Mouse (Mus musculus) CH12.LX (cell line): ENCODE measurements around the gene Pkp3. TPM values are rescaled to one million over a fixed set of nuclear protein-coding genes. Genes with fewer than 3 reads are reported as not detected.

Experiments
- DNase-seq: peaks from one replicate; pipeline ENCODE4 v3.0.0-alpha.2; 2013; ENCODE audit errors: extremely low read depth
- H3K27ac ChIP-seq: 2 replicates; pipeline ENCODE4 v1.5.1; 2012; ENCODE audit warnings: low read depth, mild to moderate bottlenecking, control low read depth, moderate library complexity; ENCODE audit not compliant: insufficient read depth
- H3K27me3 ChIP-seq: replicated peaks from 2 replicates; pipeline ENCODE3; 2012; ENCODE audit warnings: inconsistent platforms
- H3K36me3 ChIP-seq, 2 experiments: replicated peaks in 1 of 2; 2 replicates each; pipeline versions ENCODE3 to v1.6.1; 2012; ENCODE audit warnings: inconsistent platforms in 1 of 2, low read length in 1 of 2, mild to moderate bottlenecking in 1 of 2, mixed read lengths in 1 of 2, moderate library complexity in 1 of 2; ENCODE audit not compliant: control insufficient read depth in 1 of 2, insufficient read depth in 1 of 2
- H3K4me1 ChIP-seq, 2 experiments: 2 replicates each; pipeline ENCODE4 v1.6.1; 2012; ENCODE audit warnings: inconsistent platforms in 1 of 2, moderate library complexity in 1 of 2; ENCODE audit not compliant: insufficient read depth in 2 of 2, control insufficient read depth in 1 of 2
- H3K4me2 ChIP-seq: 2 replicates; pipeline ENCODE4 v1.6.1; 2012; ENCODE audit warnings: low read depth, mild to moderate bottlenecking, control low read depth; ENCODE audit not compliant: poor library complexity, insufficient read depth, severe bottlenecking
- H3K4me3 ChIP-seq, 3 experiments: fragments of 150-350 bp in 1 of 3; sonication (generic) in 1 of 3; replicated peaks in 1 of 3; 2 replicates each; pipeline versions ENCODE3 to v1.5.1; 2011 to 2012; ENCODE audit warnings: low read depth in 2 of 3, low read length in 2 of 3, mild to moderate bottlenecking in 2 of 3, moderate library complexity in 2 of 3, control low read depth in 1 of 3, improper control_type of control experiment in 1 of 3, inconsistent platforms in 1 of 3, mixed read lengths in 1 of 3; ENCODE audit not compliant: poor library complexity in 1 of 3
- H3K79me2 ChIP-seq: replicated peaks from 2 replicates; pipeline ENCODE4 v1.6.1; 2012; ENCODE audit warnings: mild to moderate bottlenecking, moderate library complexity; ENCODE audit not compliant: control insufficient read depth, poor library complexity, insufficient read depth, severe bottlenecking; ENCODE audit errors: extremely low read depth
- H3K9ac ChIP-seq: 2 replicates; pipeline ENCODE4 v1.6.1; 2012; ENCODE audit warnings: low read depth, mild to moderate bottlenecking, control low read depth, moderate library complexity; ENCODE audit not compliant: insufficient read depth
- H3K9me3 ChIP-seq: replicated peaks from 2 replicates; pipeline ENCODE3; 2012; ENCODE audit warnings: low read length, inconsistent platforms, mixed read lengths
- BHLHE40 ChIP-seq: IDR thresholded peaks from 2 replicates; pipeline ENCODE4 v1.6.1; 2011; ENCODE audit warnings: mild to moderate bottlenecking, low read depth, low read length, improper control_type of control experiment
- CHD1 ChIP-seq: IDR thresholded peaks from 2 replicates; pipeline ENCODE4 v1.6.1; 2012; ENCODE audit warnings: low read depth, low read length, improper control_type of control experiment, inconsistent platforms
- CHD2 ChIP-seq: IDR thresholded peaks from 2 replicates; pipeline ENCODE4 v1.6.1; 2011; ENCODE audit warnings: low read length, improper control_type of control experiment
- CTCF ChIP-seq, 2 experiments: IDR thresholded peaks in 1 of 2; conservative IDR thresholded peaks in 1 of 2; 2 replicates each; pipeline ENCODE4 v1.5.1; 2011 to 2012; ENCODE audit warnings: low read depth in 2 of 2, low read length in 2 of 2, improper control_type of control experiment in 1 of 2, inconsistent platforms in 1 of 2, mild to moderate bottlenecking in 1 of 2, moderate library complexity in 1 of 2
- E2F4 ChIP-seq: IDR thresholded peaks from 2 replicates; pipeline ENCODE4 v1.6.1; 2011; ENCODE audit warnings: low read depth, low read length, improper control_type of control experiment; ENCODE audit not compliant: insufficient replicate concordance
- ELF1 ChIP-seq: IDR thresholded peaks from 2 replicates; pipeline ENCODE4 v1.6.1; 2014; ENCODE audit warnings: low read depth, mild to moderate bottlenecking, inconsistent platforms, low read length, improper control_type of control experiment
- EP300 ChIP-seq: IDR thresholded peaks from 2 replicates; pipeline ENCODE4 v1.6.1; 2011; ENCODE audit warnings: low read length, improper control_type of control experiment
- ETS1 ChIP-seq: conservative IDR thresholded peaks from 2 replicates; pipeline ENCODE4 v1.6.1; 2012; ENCODE audit warnings: low read depth, mild to moderate bottlenecking, inconsistent platforms, low read length, improper control_type of control experiment, moderate library complexity
- GABPA ChIP-seq: IDR thresholded peaks from 2 replicates; pipeline ENCODE4 v1.6.1; 2012; ENCODE audit warnings: low read depth, low read length, improper control_type of control experiment, inconsistent platforms; ENCODE audit not compliant: insufficient replicate concordance
- HCFC1 ChIP-seq: IDR thresholded peaks from 2 replicates; pipeline ENCODE4 v1.6.1; 2012; ENCODE audit warnings: low read depth, mild to moderate bottlenecking, inconsistent platforms, low read length, improper control_type of control experiment
- IRF4 ChIP-seq: IDR thresholded peaks from 2 replicates; pipeline ENCODE4 v1.6.1; 2014; ENCODE audit warnings: low read depth, mild to moderate bottlenecking, inconsistent platforms, low read length, improper control_type of control experiment
- JUN ChIP-seq: IDR thresholded peaks from 2 replicates; pipeline ENCODE4 v1.6.1; 2011; ENCODE audit warnings: low read depth, mild to moderate bottlenecking, low read length, improper control_type of control experiment, moderate library complexity; ENCODE audit not compliant: insufficient read depth
- JUND ChIP-seq: conservative IDR thresholded peaks from 2 replicates; pipeline ENCODE4 v1.6.1; 2011; ENCODE audit warnings: low read depth, low read length, improper control_type of control experiment
- KAT2A ChIP-seq: IDR thresholded peaks from 2 replicates; pipeline ENCODE4 v1.6.1; 2012; ENCODE audit warnings: low read length, improper control_type of control experiment, inconsistent platforms; ENCODE audit not compliant: insufficient replicate concordance
- MAFK ChIP-seq: IDR thresholded peaks from 2 replicates; pipeline ENCODE4 v1.6.1; 2011; ENCODE audit warnings: low read length, improper control_type of control experiment; ENCODE audit not compliant: insufficient replicate concordance
- MAX ChIP-seq: IDR thresholded peaks from 2 replicates; pipeline ENCODE4 v1.6.1; 2011; ENCODE audit warnings: low read length, improper control_type of control experiment
- MAZ ChIP-seq: IDR thresholded peaks from 2 replicates; pipeline ENCODE4 v1.6.1; 2012; ENCODE audit warnings: low read depth, mild to moderate bottlenecking, inconsistent platforms, low read length, improper control_type of control experiment, moderate library complexity
- MEF2A ChIP-seq: IDR thresholded peaks from 2 replicates; pipeline ENCODE4 v1.6.1; 2014; ENCODE audit warnings: low read depth, mild to moderate bottlenecking, inconsistent platforms, low read length, improper control_type of control experiment, borderline replicate concordance
- MXI1 ChIP-seq: IDR thresholded peaks from 2 replicates; pipeline ENCODE4 v1.6.1; 2011; ENCODE audit warnings: mild to moderate bottlenecking, low read depth, low read length, improper control_type of control experiment
- MYC ChIP-seq: IDR thresholded peaks from 2 replicates; pipeline ENCODE4 v1.6.1; 2011; ENCODE audit warnings: low read depth, mild to moderate bottlenecking, improper control_type of control experiment, low read length
- NELFE ChIP-seq: IDR thresholded peaks from 2 replicates; pipeline ENCODE4 v1.6.1; 2011; ENCODE audit warnings: low read depth, low read length, improper control_type of control experiment
- NRF1 ChIP-seq: IDR thresholded peaks from 2 replicates; pipeline ENCODE4 v1.6.1; 2014; ENCODE audit warnings: low read depth, mild to moderate bottlenecking, inconsistent platforms, low read length, improper control_type of control experiment, moderate library complexity
- PAX5 ChIP-seq: IDR thresholded peaks from 2 replicates; pipeline ENCODE4 v1.6.1; 2012; ENCODE audit warnings: low read length, inconsistent platforms, mixed read lengths
- POLR2A ChIP-seq: IDR thresholded peaks from 2 replicates; pipeline ENCODE4 v1.6.1; 2011; ENCODE audit warnings: low read depth, mild to moderate bottlenecking, improper control_type of control experiment, low read length
- POLR2AphosphoS2 ChIP-seq: IDR thresholded peaks from 2 replicates; pipeline ENCODE4 v1.6.1; 2011; ENCODE audit warnings: low read depth, low read length, improper control_type of control experiment
- RAD21 ChIP-seq: IDR thresholded peaks from 2 replicates; pipeline ENCODE4 v1.6.1; 2011; ENCODE audit warnings: low read depth, mild to moderate bottlenecking, low read length, improper control_type of control experiment, moderate library complexity
- RCOR1 ChIP-seq: conservative IDR thresholded peaks from 2 replicates; pipeline ENCODE4 v1.6.1; 2012; ENCODE audit warnings: low read depth, mild to moderate bottlenecking, inconsistent platforms, low read length, improper control_type of control experiment
- SIN3A ChIP-seq: IDR thresholded peaks from 2 replicates; pipeline ENCODE4 v1.6.1; 2012; ENCODE audit warnings: low read length, improper control_type of control experiment, inconsistent platforms
- SMC3 ChIP-seq: IDR thresholded peaks from 2 replicates; pipeline ENCODE4 v1.6.1; 2011; ENCODE audit warnings: low read depth, low read length, improper control_type of control experiment
- TBP ChIP-seq: conservative IDR thresholded peaks from 2 replicates; pipeline ENCODE4 v1.6.1; 2011; ENCODE audit warnings: low read depth, low read length, improper control_type of control experiment
- TCF12 ChIP-seq: IDR thresholded peaks from 2 replicates; pipeline ENCODE4 v1.6.1; 2014; ENCODE audit warnings: low read depth, mild to moderate bottlenecking, inconsistent platforms, low read length, improper control_type of control experiment
- UBTF ChIP-seq: IDR thresholded peaks from 2 replicates; pipeline ENCODE4 v1.6.1; 2012; ENCODE audit warnings: low read depth, mild to moderate bottlenecking, inconsistent platforms, low read length, improper control_type of control experiment, moderate library complexity
- USF1 ChIP-seq: IDR thresholded peaks from 2 replicates; pipeline ENCODE4 v1.6.1; 2014; ENCODE audit warnings: low read depth, mild to moderate bottlenecking, inconsistent platforms, low read length, improper control_type of control experiment
- USF2 ChIP-seq: conservative IDR thresholded peaks from 2 replicates; pipeline ENCODE4 v1.6.1; 2011; ENCODE audit warnings: low read depth, low read length, improper control_type of control experiment
- ZC3H11A ChIP-seq: IDR thresholded peaks from 2 replicates; pipeline ENCODE4 v1.6.1; 2012; ENCODE audit warnings: low read depth, mild to moderate bottlenecking, inconsistent platforms, low read length, improper control_type of control experiment
- ZKSCAN1 ChIP-seq: IDR thresholded peaks from 2 replicates; pipeline ENCODE4 v1.6.1; 2012; ENCODE audit warnings: low read depth, inconsistent platforms, low read length, improper control_type of control experiment, borderline replicate concordance
- ZMIZ1 ChIP-seq: IDR thresholded peaks from 2 replicates; pipeline ENCODE4 v1.6.1; 2012; ENCODE audit warnings: low read depth, mild to moderate bottlenecking, inconsistent platforms, low read length, improper control_type of control experiment
- ZNF384 ChIP-seq: IDR thresholded peaks from 2 replicates; pipeline ENCODE4 v1.6.1; 2012; ENCODE audit warnings: low read depth, low read length, improper control_type of control experiment, inconsistent platforms
- dilution Hi-C: fragments of 300-500 bp; cut with MboI; formaldehyde crosslinking; loops from 2 replicates; pipeline ENCODE4 v1.14.3; 2020; ENCODE audit warnings: low sequenced_read_pairs; ENCODE audit not compliant: extremely low pct_unique_long_range_greater_than_20kb, extremely low pct_ligation_motif_present
- in situ Hi-C: fragments of 300-500 bp; cut with MboI; formaldehyde crosslinking; loops from 3 replicates; pipeline ENCODE4 v1.14.3; 2019; ENCODE audit warnings: low sequenced_read_pairs, low pct_ligation_motif_present, low pct_unique_long_range_greater_than_20kb, mixed read lengths
- polyA plus RNA-seq: library from polyadenylated mRNA; unstranded; fragments of >175 nt; gene quantifications from 2 replicates; pipeline ENCODE4 v1.2.1, GENCODE M21; 2012; ENCODE audit warnings: low read depth; ENCODE audit not compliant: insufficient read length
- total RNA-seq, 2 experiments: library from RNA; depleted of rRNA; stranded (reverse); fragments of 300-350 nt in 1 of 2; fragments of >200 nt in 1 of 2; gene quantifications; 2 replicates each; pipeline ENCODE4 v1.2.3; 2012 to 2014

The Pkp3 gene
- total and polyA plus RNA-seq, 3 experiments, result 25.3 to 63.1 (median 37.8) TPM

DNA sequence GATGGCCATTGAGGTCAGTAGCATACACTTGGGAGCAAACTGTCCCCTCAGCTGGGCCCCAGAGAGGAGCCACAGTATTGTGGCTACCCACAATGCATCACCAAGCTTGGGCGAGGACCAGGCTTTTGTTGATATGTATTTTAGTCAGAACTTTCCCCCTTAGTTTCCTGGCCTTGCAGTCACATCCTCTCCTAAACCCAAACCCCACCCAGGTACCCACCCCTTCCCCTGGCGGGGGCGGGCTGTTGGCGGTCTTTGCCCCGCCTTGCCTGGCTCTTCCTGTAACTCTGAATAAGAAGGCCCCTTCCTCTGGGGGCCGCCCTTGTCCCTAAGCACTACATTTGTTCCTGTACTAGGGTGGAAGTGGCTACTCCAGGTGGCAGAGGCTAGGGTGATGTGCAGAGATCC is 18.6 kb downstream of the Pkp3 start:
- H3K27ac ChIP-seq, result peak overlapping the region; percentile 82
- in situ Hi-C loops, result loop anchor here (5.0 kb wide), 3 partner anchors 36 to 261 kb away; no protein-coding TSS in a partner anchor

DNA sequence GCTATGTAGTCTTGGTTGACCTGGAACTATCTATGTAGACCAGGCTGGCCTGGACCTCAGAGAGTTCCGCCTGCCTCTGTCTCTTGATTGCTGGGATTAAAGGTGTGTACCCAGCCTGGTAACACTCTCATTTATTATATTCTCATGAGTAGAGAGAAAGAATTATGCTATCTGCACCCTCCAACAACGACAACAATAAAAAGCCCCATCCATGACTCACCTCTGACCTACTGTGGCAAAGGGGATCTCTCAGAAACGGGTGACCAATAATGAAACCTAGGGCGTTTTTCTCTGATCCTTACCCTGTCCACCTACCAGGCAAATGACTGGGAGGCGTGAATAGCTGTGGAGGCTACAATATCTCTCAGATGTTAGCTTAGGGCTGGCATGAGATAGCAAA is 19.2 kb downstream of the Pkp3 start:
- in situ Hi-C loops, result loop anchor here (5.0 kb wide), 3 partner anchors 35 to 260 kb away; no protein-coding TSS in a partner anchor
- peak overlapping the region; percentile 86 for H3K4me2 ChIP-seq

More for the DNA sequence above, 18.6 kb downstream of the Pkp3 start:
- H3K36me3 ChIP-seq, result peaks cover 4 to 29% of the 10 kb centered on the region in 2 experiments
- no peaks in the 10 kb centered on the region for H3K79me2 ChIP-seq
- peaks cover 30 to 49% of the 10 kb centered on the region in 2 experiments for H3K4me1 ChIP-seq
- DNase-seq, result peak; percentile 95
- H3K9ac ChIP-seq, result peak overlapping the region; percentile 30
- dilution Hi-C loops, result no loop called here
- TF ChIP-seq USF1 (no peak), MAX (no peak), PAX5 (no peak), NELFE (peak; percentile 52; the same call in 1 of the 2 replicates), RCOR1 (peak; percentile 15; the same call in 1 of the 2 replicates), IRF4 (peak; percentile 64), NRF1 (no peak), RAD21 (peak; percentile 52), CHD1 (no peak), UBTF (no peak), JUND (no peak), HCFC1 (peak; percentile 56; the same call in 1 of the 2 replicates), ZKSCAN1 (no peak), EP300 (no peak; the same call in 1 of the 2 replicates), SIN3A (peak; percentile 71), ZMIZ1 (no peak), MAFK (0 out of 2 replicates have a peak, but pooled peaks have one; percentile 6), E2F4 (no peak), CTCF (conservative IDR thresholded peaks at IDR 0.05 in 1 of 2, IDR thresholded peaks at IDR 0.05 in 1 of 2; ENCODE audit: low read depth in 2 of 2, low read length in 2 of 2) (peak in 1 of 2 experiments; percentile 65; a peak in 2 of 4 replicates), USF2 (no peak), ZNF384 (no peak), JUN (no peak), MAZ (peak; percentile 65; the same call in 1 of the 2 replicates), POLR2A (peak; percentile 65; the same call in 1 of the 2 replicates), MYC (no peak), MEF2A (no peak; the same call in 1 of the 2 replicates), GABPA (no peak), TCF12 (peak; percentile 23; the same call in 1 of the 2 replicates), TBP (peak; percentile 82), SMC3 (peak; percentile 42), BHLHE40 (peak; percentile 33; the same call in 1 of the 2 replicates), ZC3H11A (no peak), POLR2AphosphoS2 (no peak; the same call in 1 of the 2 replicates), ELF1 (peak; percentile 86), CHD2 (no peak), MXI1 (no peak), KAT2A (no peak), ETS1 (peak; percentile 9)
- no peaks in the 10 kb centered on the region for H3K27me3 ChIP-seq
- H3K4me3 ChIP-seq, result peak overlapping the region; percentile 56 to 65 (median 59)
- peak overlapping the region; percentile 86 for H3K4me2 ChIP-seq
- H3K9me3 ChIP-seq, result no peaks in the 10 kb centered on the region

More for the DNA sequence above, 19.2 kb downstream of the Pkp3 start:
- H3K9me3 ChIP-seq, result no peaks in the 10 kb centered on the region
- TF ChIP-seq BHLHE40, result no peak
- TF ChIP-seq ZMIZ1, result no peak
- TF ChIP-seq IRF4, result peak; percentile 88
- TF ChIP-seq USF2, result no peak
- TF ChIP-seq EP300, result peak; percentile 14; the same call in 1 of the 2 replicates
- peak; percentile 21; the same call in 1 of the 2 replicates for TF ChIP-seq ETS1
- no peak for TF ChIP-seq CTCF (conservative IDR thresholded peaks at IDR 0.05 in 1 of 2, IDR thresholded peaks at IDR 0.05 in 1 of 2; ENCODE audit: low read depth in 2 of 2, low read length in 2 of 2)
- peak; percentile 45; the same call in 1 of the 2 replicates for TF ChIP-seq JUN
- TF ChIP-seq CHD2, result no peak
- TF ChIP-seq NRF1, result no peak
- no peak for TF ChIP-seq KAT2A
- no peak for TF ChIP-seq RAD21
- TF ChIP-seq ELF1, result no peak
- TF ChIP-seq JUND, result peak; percentile 67
- no peak for TF ChIP-seq ZNF384
- no peak; the same call in 1 of the 2 replicates for TF ChIP-seq TCF12
- TF ChIP-seq, all 38 proteins: peak for 5
- H3K4me3 ChIP-seq, result peak overlapping the region in 2 of 3 experiments; percentile 4 to 27
- H3K79me2 ChIP-seq, result no peaks in the 10 kb centered on the region
- dilution Hi-C loops, result no loop called here
- H3K9ac ChIP-seq, result peak overlapping the region; percentile 3; the same call in 1 of the 2 replicates
- peak overlapping the region; percentile 73 for H3K27ac ChIP-seq
- H3K4me1 ChIP-seq, result peaks cover 27 to 44% of the 10 kb centered on the region in 2 experiments
- H3K36me3 ChIP-seq, result peaks cover 4 to 23% of the 10 kb centered on the region in 2 experiments
- DNase-seq, result peak; percentile 71
- no peaks in the 10 kb centered on the region for H3K27me3 ChIP-seq
